Mouse (Mus musculus): Measurements from ENCODE around the gene Tppp. TPM values are rescaled to one million over a fixed set of nuclear protein-coding genes. Genes with fewer than 3 reads are reported as not detected.

Tppp gene
- 0.36 and 0.63 TPM in 2 replicates for polyA plus RNA-seq (2015; fragmentation: Nextera tagmentation; extraction: Ambion mirVana)

DNA sequence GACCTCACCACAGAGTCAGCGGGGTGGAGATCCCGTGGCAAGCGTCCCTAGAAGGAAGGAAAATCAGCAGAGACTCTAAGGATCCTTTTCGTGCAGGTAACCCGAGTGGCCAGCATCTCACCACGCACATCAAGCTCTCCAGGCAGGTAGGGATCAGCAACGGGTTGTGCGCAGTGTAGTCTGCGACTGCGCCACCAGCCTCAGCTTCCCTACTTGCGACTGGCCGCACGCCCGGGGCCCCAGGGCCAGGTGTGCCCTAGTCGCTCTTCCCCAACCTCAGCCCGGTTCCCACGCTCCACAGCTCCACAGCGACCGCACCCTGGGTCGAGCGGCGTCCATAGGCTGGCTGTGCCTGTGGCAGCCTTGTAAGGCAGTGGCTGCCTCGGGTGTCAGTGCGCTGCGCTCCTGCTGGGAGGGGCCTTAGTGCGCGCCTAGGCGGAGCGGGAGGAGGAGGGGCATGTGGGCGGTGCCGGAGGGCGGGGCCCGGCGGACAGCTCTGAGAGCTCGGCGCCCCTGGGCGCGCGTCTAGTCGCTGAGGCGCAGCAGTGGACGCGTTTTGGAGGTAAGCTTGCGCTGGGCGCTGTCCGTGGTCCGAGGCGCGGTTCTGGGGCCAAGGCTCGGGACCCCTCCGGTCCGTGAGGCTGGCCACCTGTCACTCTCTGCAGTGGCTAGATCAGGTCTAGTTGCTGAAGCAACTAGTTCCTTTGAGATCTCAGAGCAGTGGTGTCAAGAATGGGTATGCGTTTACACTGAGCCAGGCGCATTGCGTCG is at the start of gene Tppp:
Tppp (plus strand) TSS at position 460 of the 771 bp plus-strand sequence.

DNA sequence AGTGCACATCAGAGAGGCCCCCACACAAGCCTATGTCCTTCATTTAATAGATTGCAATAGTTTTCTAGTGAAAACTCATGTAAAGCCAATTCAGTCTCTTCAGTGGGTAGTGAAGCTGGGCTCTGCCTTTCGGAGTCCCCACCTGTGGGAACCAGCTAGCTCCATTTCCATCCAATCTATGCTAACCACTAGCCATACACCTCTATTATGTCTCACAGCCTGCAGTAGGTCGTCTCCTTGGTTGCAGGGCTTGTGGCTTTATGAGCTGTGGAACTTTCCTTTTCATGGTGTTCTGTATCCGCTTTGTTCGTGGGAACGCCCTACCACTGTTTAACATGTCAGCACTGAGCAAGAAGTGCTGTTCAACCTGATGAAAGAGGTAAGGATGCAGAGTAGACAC is 45.7 kb upstream of the Tppp start, which contains the start of gene Zdhhc11:
Zdhhc11 (plus strand) TSS at position 301 of the 400 bp plus-strand sequence.

GRCm38 (mm10) chr13:74061613-74062377 is 52.6 kb downstream of the Tppp start, which contains the start of gene Cep72:
TSS of gene Cep72 (minus strand) at chr13:74062299.

Other genes with a start within 250 kb of the Tppp start
- 1.9 and 2.0 TPM in 2 replicates for gene Nkd2, start 161.8 kb upstream of the Tppp start, polyA plus RNA-seq (2015; fragmentation: Nextera tagmentation; extraction: Ambion mirVana)
- gene Trip13, start 71.6 kb upstream of the Tppp start, polyA plus RNA-seq (2015; fragmentation: Nextera tagmentation; extraction: Ambion mirVana): 24.8 and 27.7 TPM in 2 replicates
- 24.6 and 27.9 TPM in 2 replicates for gene Brd9, start 71.6 kb upstream of the Tppp start, polyA plus RNA-seq (2015; fragmentation: Nextera tagmentation; extraction: Ambion mirVana)
- gene Zdhhc11, start 45.6 kb upstream of the Tppp start, polyA plus RNA-seq (2015; fragmentation: Nextera tagmentation; extraction: Ambion mirVana): not detected in 2 replicates
- gene Cep72, start 52.9 kb downstream of the Tppp start, polyA plus RNA-seq (2015; fragmentation: Nextera tagmentation; extraction: Ambion mirVana): 7.2 and 9.0 TPM in 2 replicates
- not detected in 2 replicates for gene Slc9a3, start 112.0 kb downstream of the Tppp start, polyA plus RNA-seq (2015; fragmentation: Nextera tagmentation; extraction: Ambion mirVana)
- 30.9 and 34.4 TPM in 2 replicates for gene Exoc3, start 199.3 kb downstream of the Tppp start, polyA plus RNA-seq (2015; fragmentation: Nextera tagmentation; extraction: Ambion mirVana)